Mouse (Mus musculus) left cerebral cortex, postnatal 4 days (tissue): ENCODE results near the gene Dkc1. TPM values are rescaled to one million over a fixed set of nuclear protein-coding genes. Genes with fewer than 3 reads are reported as not detected.
"Not testable (repeated sequence)": the region's sequence is repeated elsewhere in the genome, so short reads cannot be mapped to it uniquely, and the experiment has no call there.

ENCODE experiments used
- DNase-seq: peaks from one replicate; pipeline ENCODE4 v3.0.0-alpha.2; 2022
- intact Hi-C: fragments of 180-260 bp; cut with DNase I; formaldehyde crosslinking; loops from one replicate; pipeline ENCODE4 v1.15.1; 2025
- total RNA-seq, 2 experiments: library from RNA; stranded (reverse); gene quantifications; 2 replicates each; pipeline ENCODE4 v1.2.3; 2021

Dkc1 gene
- total RNA-seq, 2 experiments from 2014 or later, result 29.8 to 32.8 TPM

- intact Hi-C loops, result no loop called here
- no peak for DNase-seq
Observed at GRCm38 (mm10) chrX:75138182-75138581, 42.5 kb downstream of the Dkc1 start.

GRCm38 (mm10) chrX:75143124-75143555 is 47.5 kb downstream of the Dkc1 start:
- intact Hi-C loops, DNase-seq: not testable (repeated sequence)

GRCm38 (mm10) chrX:75148414-75148813 is 52.8 kb downstream of the Dkc1 start:
- no peak for DNase-seq
- intact Hi-C loops, result no loop called here

- intact Hi-C loops, result no loop called here
- no peak for DNase-seq
Observed at GRCm38 (mm10) chrX:75150304-75150703, 54.6 kb downstream of the Dkc1 start.

- no peak for DNase-seq
- intact Hi-C loops, result no loop called here
Observed at GRCm38 (mm10) chrX:75152249-75152648, 56.6 kb downstream of the Dkc1 start.

- intact Hi-C loops, result no loop called here
- DNase-seq, result peak; percentile 27
Observed at GRCm38 (mm10) chrX:75155576-75156243, 60.1 kb downstream of the Dkc1 start.

Other genes with a start within 250 kb of the Dkc1 start
- 1 to 10 TPM; 1.7 to 2.1 TPM for gene Gab3, start 10.4 kb upstream of the Dkc1 start, total RNA-seq
- 10 to 100 TPM; 19.1 TPM for gene Mpp1, start 35.2 kb downstream of the Dkc1 start, total RNA-seq
- not detected for gene Smim9, start 67.9 kb downstream of the Dkc1 start, total RNA-seq